ENCODE assay signal across 9 mouse cellular contexts in the genomic region with DNA sequence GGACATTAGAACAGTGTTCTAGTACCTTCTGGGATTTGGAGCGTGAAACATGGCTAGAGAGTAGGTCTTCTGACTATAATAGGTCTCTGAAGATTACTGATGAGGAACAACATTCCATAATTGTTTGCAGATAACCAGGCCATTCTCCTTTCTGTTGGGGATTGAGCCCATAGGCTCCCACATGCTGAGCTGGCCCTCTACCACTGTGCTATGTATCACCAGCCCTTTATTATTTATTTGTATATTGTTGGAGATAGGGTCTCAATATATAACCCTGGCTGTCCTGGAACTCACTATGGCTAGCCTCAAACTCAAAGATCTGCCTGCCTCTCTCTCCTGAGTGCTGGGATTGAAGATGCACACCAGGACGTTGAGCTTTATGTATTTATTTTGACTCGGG. TPM values are rescaled to one million over a fixed set of nuclear protein-coding genes. Genes with fewer than 3 reads are reported as not detected.
DNase-seq lines count a peak whose midpoint lies in the region; ATAC-seq and TF ChIP-seq lines count a peak whose summit lies in the region.
"Had no signal": no experiment of that assay in that cellular context is flagged by ENCODE, and none has a peak within 500 bp of the region (broad histone marks: within the 10 kb centered on the region; RNA-seq: fewer than 3 reads in every experiment).

No protein-coding gene starts in this region.

- 55% methylated on average over 3 of the region's 3 CpGs for WGBS in heart, embryonic 16.5 days
- WGBS in hindbrain, embryonic 14.5 days = 59% methylated on average over 3 of the region's 3 CpGs
- 66% methylated on average over 3 of the region's 3 CpGs for WGBS in midbrain, embryonic 14.5 days

- intact Hi-C loops in heart, postnatal 14 days (cut with DNase I) = loop anchor here (10.0 kb wide), 1 partner anchor 185 kb away; no protein-coding TSS in a partner anchor

- no peak overlapping the region for H3K9ac ChIP-seq in heart, embryonic 16.5 days (ENCODE audit: low read length)
- peak overlapping the region; percentile 63; the same call in 1 of the 2 replicates for H3K9ac ChIP-seq in hindbrain, embryonic 14.5 days
- no peak overlapping the region for H3K9ac ChIP-seq in midbrain, embryonic 14.5 days (replicated peaks; ENCODE audit: low read length)

- H3K4me1 ChIP-seq in heart, embryonic 16.5 days (ENCODE audit: control insufficient read depth, insufficient read depth, low read length) = peaks cover 9% of the 10 kb centered on the region
- peaks cover 59% of the 10 kb centered on the region for H3K4me1 ChIP-seq in bone marrow macrophage, adult 2 months (ENCODE audit: control insufficient read depth, insufficient read depth, low read length)
- peaks cover 14% of the 10 kb centered on the region for H3K4me1 ChIP-seq in hindbrain, embryonic 14.5 days (replicated peaks; ENCODE audit: control insufficient read depth, insufficient read depth, low read length)
- peaks cover 15% of the 10 kb centered on the region for H3K4me1 ChIP-seq in midbrain, embryonic 14.5 days (ENCODE audit: control insufficient read depth, insufficient read depth, low read length)

- no peak for ATAC-seq in heart, embryonic 16.5 days (replicated peaks; ENCODE audit: extremely low read depth, insufficient read depth, low FRiP score)
- 0 out of 2 replicates have a peak, but pooled peaks have one; percentile 3 for ATAC-seq in hindbrain, embryonic 14.5 days (ENCODE audit: low FRiP score)
- ATAC-seq in midbrain, embryonic 14.5 days (ENCODE audit: low FRiP score, low TSS enrichment) = no peak

- H3K27ac ChIP-seq in heart, embryonic 16.5 days (ENCODE audit: low read length) = no peak overlapping the region
- peak overlapping the region; percentile 41 for H3K27ac ChIP-seq in bone marrow macrophage, adult 2 months (ENCODE audit: insufficient read depth, low read depth, low read length)
- no peak overlapping the region for H3K27ac ChIP-seq in hindbrain, embryonic 14.5 days
- no peak overlapping the region; the same call in 1 of the 2 replicates for H3K27ac ChIP-seq in midbrain, embryonic 14.5 days (replicated peaks; ENCODE audit: low read depth, low read length)

- no peak for TF ChIP-seq POLR2A in bone marrow macrophage, adult 2 months (IDR thresholded peaks at IDR 0.05; ENCODE audit: borderline replicate concordance, low read depth, low read length)

- DNase-seq in heart, postnatal 14 days = no peak
- DNase-seq in hindbrain, embryonic 14.5 days (ENCODE audit: low spot score) = no peak
- no peak for DNase-seq in midbrain, embryonic 14.5 days
- no peak for DNase-seq in cerebellum, adult 11 months
- no peak for DNase-seq in gastrocnemius, adult 8-10 months (ENCODE audit: low spot score in 2 of 2)
- DNase-seq in kidney, postnatal 25 days = no peak

- H3K4me2 ChIP-seq in heart, embryonic 16.5 days (ENCODE audit: low read depth, low read length) = peak overlapping the region; percentile 88
- peak overlapping the region; percentile 98 for H3K4me2 ChIP-seq in hindbrain, embryonic 14.5 days (replicated peaks)
- H3K4me2 ChIP-seq in midbrain, embryonic 14.5 days (ENCODE audit: low read length) = peak overlapping the region; percentile 87

- no peaks in the 10 kb centered on the region for H3K27me3 ChIP-seq in heart, embryonic 16.5 days (ENCODE audit: control insufficient read depth, insufficient read depth, low read length)
- no peaks in the 10 kb centered on the region for H3K27me3 ChIP-seq in hindbrain, embryonic 14.5 days (ENCODE audit: control insufficient read depth, insufficient read depth, low read length)
- H3K27me3 ChIP-seq in midbrain, embryonic 14.5 days (ENCODE audit: control insufficient read depth, insufficient read depth, low read length) = no peaks in the 10 kb centered on the region

- no peaks in the 10 kb centered on the region for H3K36me3 ChIP-seq in heart, embryonic 16.5 days (ENCODE audit: control insufficient read depth, insufficient read depth)
- H3K36me3 ChIP-seq in hindbrain, embryonic 14.5 days (replicated peaks; ENCODE audit: control insufficient read depth, insufficient read depth) = no peaks in the 10 kb centered on the region
- H3K36me3 ChIP-seq in midbrain, embryonic 14.5 days (ENCODE audit: control insufficient read depth, insufficient read depth, low read length) = no peaks in the 10 kb centered on the region

- TF ChIP-seq CTCF in bone marrow macrophage, adult 2 months (IDR thresholded peaks at IDR 0.05; ENCODE audit: low read depth, low read length) = 0 out of 2 replicates have a peak, but pooled peaks have one; percentile 17

- H3K4me3 ChIP-seq in heart, embryonic 16.5 days (ENCODE audit: low read length) = peak overlapping the region; percentile 74
- H3K4me3 ChIP-seq in bone marrow macrophage, adult 2 months (ENCODE audit: insufficient read depth, low read length) = peak overlapping the region; percentile 33; the same call in 1 of the 2 replicates
- H3K4me3 ChIP-seq in hindbrain, embryonic 14.5 days (replicated peaks; ENCODE audit: low read length) = peak overlapping the region; percentile 59
- peak overlapping the region; percentile 73 for H3K4me3 ChIP-seq in midbrain, embryonic 14.5 days (replicated peaks; ENCODE audit: low read depth, low read length)

- H3K9me3 ChIP-seq in heart, embryonic 16.5 days (replicated peaks; ENCODE audit: control insufficient read depth, low read length) = no peaks in the 10 kb centered on the region
- no peaks in the 10 kb centered on the region for H3K9me3 ChIP-seq in hindbrain, embryonic 14.5 days (ENCODE audit: control insufficient read depth, low read length)
- H3K9me3 ChIP-seq in midbrain, embryonic 14.5 days (ENCODE audit: control insufficient read depth, low read length) = no peaks in the 10 kb centered on the region

RNA-seq across cellular contexts. Expression of gene Snx8, which starts 0.6 kb away (rescaled TPM):
- polyA plus RNA-seq in heart, embryonic 16.5 days (2015; fragmentation: Nextera tagmentation; extraction: Ambion mirVana) = 16.4 and 17.9 TPM in 2 replicates
- 10 to 100 TPM; 14.6 to 16.2 TPM for total RNA-seq in heart, postnatal 14 days (2021)
- polyA plus RNA-seq in bone marrow macrophage, adult 2 months (2012; ENCODE audit: insufficient read depth, insufficient read length, missing spikeins) = 131 and 136 TPM in 2 replicates
- polyA plus RNA-seq in hindbrain, embryonic 14.5 days (2014; fragmentation: Nextera tagmentation; extraction: Ambion mirVana) = 14.2 and 15.9 TPM in 2 replicates
- 13.4 and 19.4 TPM in 2 replicates for polyA plus RNA-seq in midbrain, embryonic 14.5 days (2014; fragmentation: Nextera tagmentation; extraction: Ambion mirVana)
- 10 to 100 TPM in 1 of 4 experiments, 1 to 10 TPM in 3; 7.9 to 11.0 (median 8.9) TPM for total RNA-seq in gastrocnemius, adult 8-10 months (2022)

RNA-seq across cellular contexts. Expression of gene Eif3b, which starts 29.5 kb away (rescaled TPM):
- 78.1 and 87.8 TPM in 2 replicates for polyA plus RNA-seq in heart, embryonic 16.5 days (2015; fragmentation: Nextera tagmentation; extraction: Ambion mirVana)
- total RNA-seq in heart, postnatal 14 days (2021) = 10 to 100 TPM; 86.5 to 88.7 TPM
- 80.1 and 87.0 TPM in 2 replicates for polyA plus RNA-seq in bone marrow macrophage, adult 2 months (2012; ENCODE audit: insufficient read depth, insufficient read length, missing spikeins)
- 93.6 and 112 TPM in 2 replicates for polyA plus RNA-seq in hindbrain, embryonic 14.5 days (2014; fragmentation: Nextera tagmentation; extraction: Ambion mirVana)
- polyA plus RNA-seq in midbrain, embryonic 14.5 days (2014; fragmentation: Nextera tagmentation; extraction: Ambion mirVana) = 77.8 and 90.6 TPM in 2 replicates
- 10 to 100 TPM; 76.2 to 86.8 (median 78.3) TPM for total RNA-seq in gastrocnemius, adult 8-10 months (2022)

RNA-seq across cellular contexts. Expression of gene Gm4869, which starts 55.8 kb away (rescaled TPM):
- polyA plus RNA-seq in heart, embryonic 16.5 days (2015; fragmentation: Nextera tagmentation; extraction: Ambion mirVana) = not detected in 2 replicates
- not detected for total RNA-seq in heart, postnatal 14 days (2021)
- not detected in 2 replicates for polyA plus RNA-seq in bone marrow macrophage, adult 2 months (2012; ENCODE audit: insufficient read depth, insufficient read length, missing spikeins)
- not detected in 2 replicates for polyA plus RNA-seq in hindbrain, embryonic 14.5 days (2014; fragmentation: Nextera tagmentation; extraction: Ambion mirVana)
- polyA plus RNA-seq in midbrain, embryonic 14.5 days (2014; fragmentation: Nextera tagmentation; extraction: Ambion mirVana) = not detected in 2 replicates
- not detected for total RNA-seq in gastrocnemius, adult 8-10 months (2022)
- total RNA-seq: monocyte, adult 5-6 weeks had no signal

RNA-seq across cellular contexts. Expression of gene Mrm2, which starts 57.9 kb away (rescaled TPM):
- 16.7 and 16.9 TPM in 2 replicates for polyA plus RNA-seq in heart, embryonic 16.5 days (2015; fragmentation: Nextera tagmentation; extraction: Ambion mirVana)
- 10 to 100 TPM in 1 of 2 experiments, 1 to 10 TPM in 1; 9.5 to 10.9 TPM for total RNA-seq in heart, postnatal 14 days (2021)
- polyA plus RNA-seq in bone marrow macrophage, adult 2 months (2012; ENCODE audit: insufficient read depth, insufficient read length, missing spikeins) = 6.5 and 8.6 TPM in 2 replicates
- 21.3 and 24.3 TPM in 2 replicates for polyA plus RNA-seq in hindbrain, embryonic 14.5 days (2014; fragmentation: Nextera tagmentation; extraction: Ambion mirVana)
- 20.3 and 22.5 TPM in 2 replicates for polyA plus RNA-seq in midbrain, embryonic 14.5 days (2014; fragmentation: Nextera tagmentation; extraction: Ambion mirVana)
- total RNA-seq in gastrocnemius, adult 8-10 months (2022) = 1 to 10 TPM; 6.2 to 7.6 (median 7.0) TPM
